Mouse (Mus musculus): Measurements from ENCODE around the gene Hspb7.

Hspb7 gene

GRCm38 (mm10) chr4:141468576-141468975 lies 48.0 kb downstream of the Hspb7 start:
- DNase-seq (ENCODE audit: low read depth, low spot score) = no peak

- no peak for DNase-seq (ENCODE audit: low read depth, low spot score)
Measured at GRCm38 (mm10) chr4:141469343-141469742, 48.8 kb downstream of the Hspb7 start.

GRCm38 (mm10) chr4:141471491-141471890 lies 50.9 kb downstream of the Hspb7 start:
- DNase-seq (ENCODE audit: low read depth, low spot score) = no peak

GRCm38 (mm10) chr4:141472641-141473321 lies 52.2 kb downstream of the Hspb7 start:
- DNase-seq (ENCODE audit: low read depth, low spot score) = no peak

- no peak for DNase-seq (ENCODE audit: low read depth, low spot score)
Measured at GRCm38 (mm10) chr4:141474431-141474830, 53.9 kb downstream of the Hspb7 start.
